Mouse (Mus musculus): ENCODE measurements around the gene Rbsn. TPM values are rescaled to one million over a fixed set of nuclear protein-coding genes. Genes with fewer than 3 reads are reported as not detected.
A peak's percentile ranks its signal among the peaks of the same experiment; 100 is the strongest.

The Rbsn gene
- 10 to 100 TPM; 10.0 to 12.4 TPM for total RNA-seq (2021)
- long read RNA-seq, experiment 1, full-length matches to known transcripts: 5 of 8 reads
- long read RNA-seq, experiment 1, partial matches to known transcripts: 0 of 8 reads
- long read RNA-seq, experiment 1, other reads (novel, unspliced or antisense): 3 of 8 reads
- long read RNA-seq, experiment 2, full-length matches to known transcripts: 7 of 12 reads
- long read RNA-seq, experiment 2, partial matches to known transcripts: 0 of 12 reads
- long read RNA-seq, experiment 2, other reads (novel, unspliced or antisense): 5 of 12 reads

DNA sequence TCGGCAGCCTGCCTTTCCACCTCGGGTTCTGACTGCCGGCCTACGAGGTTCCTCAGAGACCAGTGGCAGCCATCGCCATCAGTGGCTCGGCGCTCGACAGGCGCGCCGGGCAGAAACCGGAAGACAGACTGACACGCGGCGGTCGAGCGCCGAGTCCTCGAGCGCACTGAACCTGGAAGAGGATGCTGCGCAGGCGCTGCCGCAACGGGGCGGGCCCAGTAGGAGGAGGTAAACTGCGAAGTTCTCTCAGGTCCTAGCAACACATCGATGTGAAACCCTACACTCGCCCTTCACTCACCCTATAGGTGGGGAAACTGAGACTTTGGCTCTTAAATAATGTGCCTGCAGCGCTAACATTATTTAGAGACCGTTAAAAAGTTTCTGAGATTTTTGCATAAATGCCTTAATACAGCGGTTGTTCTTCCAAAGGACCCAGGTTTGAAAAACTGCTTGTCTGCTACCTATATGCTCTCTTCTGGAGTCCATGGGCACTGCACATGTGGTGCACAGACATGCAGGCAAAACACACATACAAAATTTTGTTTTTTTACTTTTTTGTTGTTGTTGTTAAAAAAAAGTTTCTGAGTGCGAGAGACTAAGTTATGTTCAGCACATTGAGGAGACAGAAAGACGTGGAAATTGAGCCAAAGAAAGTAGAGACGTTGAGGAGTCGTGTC, at the start of gene Rbsn:
Gene Rbsn, minus strand, starts transcription at position 153 of the 677 bp plus-strand sequence.
- DNase-seq: peak; percentile 92

- DNase-seq: no peak
These were observed 46.6 kb upstream of the Rbsn start for GRCm38 (mm10) chr6:92261162-92261843.

- DNase-seq: no peak
These were observed 40.6 kb upstream of the Rbsn start for GRCm38 (mm10) chr6:92255346-92255745.

DNA sequence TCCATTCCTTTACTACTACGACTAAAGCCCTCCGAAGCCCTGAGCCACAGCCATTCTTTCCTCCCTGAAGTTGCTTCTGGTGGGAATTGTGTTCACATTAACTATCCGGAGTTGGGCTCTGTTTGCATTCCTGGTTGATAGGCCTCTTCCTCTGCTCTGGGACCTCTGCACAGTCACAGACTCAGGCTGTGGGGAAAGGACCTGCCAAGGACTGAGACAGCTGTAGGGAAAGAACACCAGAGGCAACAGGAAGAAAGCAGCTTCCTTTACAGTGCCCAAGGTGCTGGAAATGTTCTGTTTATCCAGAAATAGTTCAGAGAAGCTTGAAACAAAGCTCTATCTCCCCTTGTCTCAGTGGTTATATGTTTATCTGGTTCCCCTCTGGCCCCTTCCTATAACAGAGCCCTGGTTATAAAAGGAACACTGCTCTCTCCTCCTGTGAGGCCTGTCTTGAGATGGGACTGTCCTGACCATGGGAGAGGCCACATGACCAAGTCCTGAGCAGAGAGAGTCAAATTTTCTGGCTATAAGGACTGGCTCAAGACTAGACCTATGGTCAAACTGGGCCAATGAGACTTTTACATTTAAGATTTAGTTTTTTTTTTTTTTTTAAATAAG, 38.6 kb upstream of the Rbsn start:
- DNase-seq: no peak

GRCm38 (mm10) chr6:92247215-92247919, 32.6 kb upstream of the Rbsn start:
- no peak for DNase-seq

DNA sequence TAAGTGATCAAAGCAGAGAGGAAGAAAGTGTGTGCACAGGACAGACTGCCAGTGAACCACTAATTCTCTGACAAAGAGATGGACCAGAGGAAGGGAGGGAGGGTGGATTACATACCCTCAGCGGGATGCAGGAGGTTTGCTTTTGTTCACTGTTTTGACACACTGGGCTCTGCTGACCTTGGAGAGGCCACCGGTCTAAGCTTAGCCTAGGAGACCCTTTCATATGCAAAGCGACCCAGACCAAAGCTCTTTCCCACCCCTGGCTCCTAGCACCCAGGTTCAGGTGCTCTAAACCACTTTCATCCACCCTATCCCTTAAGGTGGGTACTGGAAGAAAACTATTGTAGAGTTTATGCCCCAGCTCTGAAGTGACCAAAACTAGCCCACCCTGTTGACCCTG, 31.6 kb upstream of the Rbsn start:
- no peak for DNase-seq

GRCm38 (mm10) chr6:92244591-92244990, 29.9 kb upstream of the Rbsn start, which contains the start of gene Trh:
Gene Trh, minus strand, starts transcription at chr6:92244650.
- no peak for DNase-seq

GRCm38 (mm10) chr6:92241178-92241906, 26.6 kb upstream of the Rbsn start:
- DNase-seq: peak; percentile 29

GRCm38 (mm10) chr6:92235036-92235435, 20.3 kb upstream of the Rbsn start:
- no peak for DNase-seq

DNA sequence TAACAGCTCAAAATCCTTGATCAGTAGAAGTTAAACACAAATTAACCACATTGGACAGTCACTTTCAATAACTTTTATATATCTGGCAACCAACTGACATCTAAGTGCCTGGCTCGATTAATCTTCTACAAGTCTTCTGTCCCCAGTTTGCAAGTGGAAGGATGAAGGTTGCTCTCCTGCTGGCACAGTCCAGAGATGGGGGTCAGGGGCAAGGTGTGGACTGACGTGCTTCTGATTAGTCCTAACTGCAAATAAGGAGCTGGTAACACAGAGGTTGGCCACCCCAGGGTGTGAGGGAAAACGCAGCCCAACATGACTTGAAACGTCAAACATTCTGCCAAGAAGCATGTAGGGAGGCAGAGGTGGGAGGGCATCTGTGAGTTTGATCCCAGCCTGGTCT, 17.0 kb upstream of the Rbsn start:
- DNase-seq: no peak

GRCm38 (mm10) chr6:92231356-92231755, 16.6 kb upstream of the Rbsn start:
- no peak for DNase-seq

DNA sequence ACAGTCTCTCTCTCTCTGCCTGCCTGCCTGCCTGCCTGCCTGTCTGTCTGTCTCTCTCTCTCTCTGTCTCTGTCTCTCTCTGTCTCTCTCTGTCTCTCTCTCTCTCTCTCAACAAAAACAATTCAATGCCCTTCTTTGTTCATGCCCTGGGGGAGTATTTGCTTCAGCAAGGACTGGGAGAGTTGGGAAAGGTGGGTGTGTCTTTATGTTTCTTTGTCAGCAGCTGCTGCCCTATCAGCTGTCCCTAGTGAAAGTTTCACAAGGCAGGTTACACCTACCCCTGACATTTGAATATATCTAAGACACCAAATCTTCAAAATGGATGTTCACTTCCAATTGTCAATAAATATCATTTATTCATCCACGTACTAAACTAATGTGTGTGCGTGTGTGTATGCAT, 14.9 kb upstream of the Rbsn start:
- DNase-seq: no peak

- no peak for DNase-seq
These were observed 14.4 kb upstream of the Rbsn start for GRCm38 (mm10) chr6:92229103-92229502.

GRCm38 (mm10) chr6:92224981-92225380, 10.3 kb upstream of the Rbsn start:
- no peak for DNase-seq

GRCm38 (mm10) chr6:92222021-92222420, 7.3 kb upstream of the Rbsn start:
- no peak for DNase-seq

- DNase-seq: no peak
These were observed 6.9 kb upstream of the Rbsn start for GRCm38 (mm10) chr6:92221604-92222003.

GRCm38 (mm10) chr6:92219445-92219844, 4.7 kb upstream of the Rbsn start:
- no peak for DNase-seq

DNA sequence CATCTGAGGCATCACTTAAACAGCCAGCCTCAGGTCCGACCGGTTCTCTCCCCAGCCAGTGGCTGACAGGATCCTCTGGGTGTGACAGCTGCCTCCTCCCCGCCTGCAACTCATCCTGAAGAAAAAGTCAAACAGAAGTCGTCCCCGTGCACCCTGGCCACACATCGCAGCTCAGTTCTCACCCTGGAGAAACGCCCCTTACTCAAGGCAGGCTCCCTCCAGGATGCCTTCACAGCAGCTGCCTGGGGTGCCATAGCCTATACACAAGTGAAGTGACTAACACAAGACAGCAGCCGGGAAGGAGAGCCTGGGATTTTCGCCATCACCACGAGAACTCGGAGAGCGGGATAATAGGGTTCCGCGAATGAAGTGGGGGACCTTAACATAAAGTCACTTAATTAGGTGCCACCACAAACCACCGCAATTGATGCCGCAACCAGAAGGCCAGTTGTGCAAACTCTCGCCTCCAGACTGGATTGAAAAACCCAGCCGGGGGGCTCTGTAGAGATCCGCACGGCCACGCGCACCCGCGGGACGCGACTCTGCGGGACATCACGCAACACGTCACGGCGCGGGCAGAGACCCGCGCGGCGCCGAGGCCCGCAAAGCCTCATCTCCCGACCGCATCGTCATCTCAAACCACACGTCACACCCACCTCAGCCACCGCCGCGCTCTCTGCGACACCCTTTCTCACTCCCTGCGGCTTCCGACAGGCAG, 511 bp downstream of the Rbsn start:
- DNase-seq: no peak

DNA sequence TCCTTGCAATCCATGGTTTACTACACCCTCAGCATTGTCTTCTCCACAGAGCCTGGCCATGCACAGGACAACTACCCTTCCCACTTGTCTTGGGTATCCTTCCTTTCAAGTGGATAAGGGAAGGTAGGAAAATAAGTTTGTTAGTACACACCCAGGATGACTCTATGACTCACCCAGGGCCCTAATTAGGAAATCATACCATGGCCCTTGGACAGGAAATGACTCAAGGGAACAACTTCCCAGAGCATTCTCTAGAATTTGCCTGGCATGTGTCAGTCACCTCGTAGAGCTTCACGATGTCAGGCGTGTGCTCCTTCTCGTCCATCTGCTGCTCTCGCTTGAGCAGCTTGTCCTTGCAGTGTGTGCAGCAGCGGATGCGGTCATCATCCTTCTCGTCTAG, 15.3 kb downstream of the Rbsn start:
- no peak for DNase-seq

GRCm38 (mm10) chr6:92184178-92184577, 30.5 kb downstream of the Rbsn start:
- no peak for DNase-seq

DNA sequence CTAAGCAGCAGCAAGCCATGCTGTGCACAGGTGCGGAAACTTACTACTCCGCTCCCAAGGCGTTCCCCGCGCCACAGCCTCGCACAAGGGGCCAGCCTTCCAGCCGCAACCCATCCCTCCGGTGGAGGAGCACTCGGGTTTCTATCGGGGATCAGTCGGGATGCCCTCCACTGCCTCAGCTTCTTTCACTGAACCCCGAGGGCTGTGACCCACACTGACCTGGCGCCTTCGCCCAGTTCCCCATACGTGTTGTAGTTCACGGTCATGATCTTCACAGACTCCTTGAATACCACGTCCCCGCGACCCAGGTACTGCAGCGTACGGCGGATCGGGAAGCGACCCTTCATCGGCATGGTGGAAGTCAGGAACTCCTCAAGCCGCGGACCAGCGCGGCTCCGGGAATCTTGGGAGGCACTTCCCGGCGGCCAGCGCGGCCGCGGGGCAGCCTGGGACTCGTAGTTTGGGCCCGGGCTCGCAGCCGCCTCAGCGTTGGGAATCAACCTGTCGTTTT, 31.0 kb downstream of the Rbsn start, which contains the start of gene Mrps25:
Gene Mrps25, minus strand, starts transcription at position 413 of the 511 bp plus-strand sequence.
- DNase-seq: peak; percentile 61
